Mouse (Mus musculus) heart, embryonic 16.5 days (tissue): Measurements from ENCODE around the gene Scd3. TPM values are rescaled to one million over a fixed set of nuclear protein-coding genes. Genes with fewer than 3 reads are reported as not detected.
A peak's percentile ranks its signal among the peaks of the same experiment; 100 is the strongest.
"Not testable (repeated sequence)": the region's sequence is repeated elsewhere in the genome, so short reads cannot be mapped to it uniquely, and the experiment has no call there.

Experiments used
- ATAC-seq: fragments of 200-750 bp; cut with Nextera tagmentation; replicated peaks from 2 replicates; pipeline ENCODE4 v1.8.0; 2017; ENCODE audit warnings: moderate number of reproducible peaks; ENCODE audit not compliant: insufficient read depth, low FRiP score; ENCODE audit errors: extremely low read depth
- H3K27ac ChIP-seq: fragments of 300-500 bp; sonication (generic); 2 replicates; pipeline ENCODE4 v1.5.1; 2014; ENCODE audit warnings: mild to moderate bottlenecking, low read length, control low read depth, moderate library complexity
- H3K27me3 ChIP-seq: fragments of 300-500 bp; sonication (generic); 2 replicates; pipeline ENCODE4 v1.6.1; 2014; ENCODE audit warnings: low read length, mixed read lengths; ENCODE audit not compliant: control insufficient read depth, insufficient read depth
- H3K36me3 ChIP-seq: fragments of 300-500 bp; sonication (generic); 2 replicates; pipeline ENCODE4 v1.6.1; 2014; ENCODE audit not compliant: control insufficient read depth, insufficient read depth
- H3K4me1 ChIP-seq: fragments of 300-500 bp; sonication (generic); 2 replicates; pipeline ENCODE4 v1.6.1; 2014; ENCODE audit warnings: low read length, mixed read lengths; ENCODE audit not compliant: control insufficient read depth, insufficient read depth
- H3K4me2 ChIP-seq: fragments of 300-500 bp; sonication (generic); 2 replicates; pipeline ENCODE4 v1.6.1; 2014; ENCODE audit warnings: low read depth, mild to moderate bottlenecking, control low read depth, low read length
- H3K4me3 ChIP-seq: fragments of 300-500 bp; sonication (generic); 2 replicates; pipeline ENCODE4 v1.5.1; 2014; ENCODE audit warnings: mild to moderate bottlenecking, control low read depth, low read length
- H3K9ac ChIP-seq: fragments of 300-500 bp; sonication (generic); 2 replicates; pipeline ENCODE4 v1.6.1; 2014; ENCODE audit warnings: low read length, control low read depth
- H3K9me3 ChIP-seq: fragments of 300-500 bp; sonication (generic); replicated peaks from 2 replicates; pipeline ENCODE4 v1.6.1; 2016; ENCODE audit warnings: low read length; ENCODE audit not compliant: control insufficient read depth
- WGBS: fragments of 180-500 bp; shearing (Covaris S2); extraction: QIAGEN DNeasy Blood & Tissue Kit; methylation state at CpG from one replicate; pipeline ENCODE4 v1.1.7; 2014; 5-methylcytosine and 5-hydroxymethylcytosine counted together
- polyA plus RNA-seq: library from polyadenylated mRNA; unstranded; fragments of >200 nt; fragmentation: Nextera tagmentation; extraction: Ambion mirVana; gene quantifications from 2 replicates; pipeline ENCODE4 v1.2.1, GENCODE M21; 2015

Scd3 gene
- polyA plus RNA-seq, 1 experiment from 2014 or later, result 0.16 TPM

- H3K4me2 ChIP-seq, result no peak overlapping the region
- peaks cover 3% of the 10 kb centered on the region; the same call in 1 of the 2 replicates for H3K4me1 ChIP-seq
- no peaks in the 10 kb centered on the region for H3K36me3 ChIP-seq
- H3K9me3 ChIP-seq, result no peaks in the 10 kb centered on the region
- no peak overlapping the region for H3K27ac ChIP-seq
- H3K27me3 ChIP-seq, result no peaks in the 10 kb centered on the region
- no peak overlapping the region for H3K9ac ChIP-seq
- no peak for ATAC-seq
- no peak overlapping the region for H3K4me3 ChIP-seq
- 76% methylated on average over 4 of the region's 4 CpGs for WGBS
Measured at GRCm38 (mm10) chr19:44273711-44274110, 70.6 kb downstream of the Scd3 start.

GRCm38 (mm10) chr19:44274452-44274851 lies 71.4 kb downstream of the Scd3 start:
- H3K27ac ChIP-seq, result no peak overlapping the region
- peaks cover 3% of the 10 kb centered on the region; the same call in 1 of the 2 replicates for H3K4me1 ChIP-seq
- no peak for ATAC-seq
- H3K9me3 ChIP-seq, result no peaks in the 10 kb centered on the region
- no peaks in the 10 kb centered on the region for H3K36me3 ChIP-seq
- WGBS, result 97% methylated on average over 4 of the region's 4 CpGs
- no peak overlapping the region for H3K9ac ChIP-seq
- no peak overlapping the region for H3K4me3 ChIP-seq
- no peak overlapping the region for H3K4me2 ChIP-seq
- no peaks in the 10 kb centered on the region for H3K27me3 ChIP-seq

- WGBS, result 90% methylated on average over 1 of the region's 1 CpGs
- Histone ChIP-seq H3K4me3 (no peak overlapping the region), H3K4me2 (no peak overlapping the region), H3K9me3 (no peaks in the 10 kb centered on the region), H3K9ac (no peak overlapping the region), H3K27me3 (no peaks in the 10 kb centered on the region), H3K36me3 (no peaks in the 10 kb centered on the region), H3K27ac (no peak overlapping the region), H3K4me1 (peaks cover 4% of the 10 kb centered on the region)
- no peak for ATAC-seq
Measured at GRCm38 (mm10) chr19:44275418-44275817, 72.3 kb downstream of the Scd3 start.

- Histone ChIP-seq H3K36me3 (no peaks in the 10 kb centered on the region), H3K27me3 (no peaks in the 10 kb centered on the region), H3K4me1 (peaks cover 17% of the 10 kb centered on the region), H3K9me3 (no peaks in the 10 kb centered on the region), H3K27ac (no peak overlapping the region), H3K9ac (no peak overlapping the region), H3K4me2 (no peak overlapping the region), H3K4me3 (no peak overlapping the region)
- no peak for ATAC-seq
- WGBS, result 57% methylated on average over 5 of the region's 5 CpGs
Measured at GRCm38 (mm10) chr19:44276861-44277260, 73.8 kb downstream of the Scd3 start.

- H3K36me3 ChIP-seq, result no peaks in the 10 kb centered on the region
- H3K4me1 ChIP-seq, result peaks cover 24% of the 10 kb centered on the region
- no peak overlapping the region for H3K4me3 ChIP-seq
- no peaks in the 10 kb centered on the region for H3K9me3 ChIP-seq
- H3K27ac ChIP-seq, result no peak overlapping the region
- H3K9ac ChIP-seq, result no peak overlapping the region
- H3K4me2 ChIP-seq, result no peak overlapping the region
- H3K27me3 ChIP-seq, result no peaks in the 10 kb centered on the region
- WGBS, result 77% methylated on average over 8 of the region's 8 CpGs
- no peak for ATAC-seq
Measured at GRCm38 (mm10) chr19:44277931-44278330, 74.9 kb downstream of the Scd3 start.

- no peak overlapping the region for H3K4me3 ChIP-seq
- H3K9me3 ChIP-seq, result no peaks in the 10 kb centered on the region
- H3K36me3 ChIP-seq, result no peaks in the 10 kb centered on the region
- H3K27ac ChIP-seq, result peak overlapping the region; percentile 79
- peaks cover 39% of the 10 kb centered on the region for H3K4me1 ChIP-seq
- peak overlapping the region; percentile 14 for H3K9ac ChIP-seq
- H3K4me2 ChIP-seq, result peak overlapping the region; percentile 1
- no peaks in the 10 kb centered on the region for H3K27me3 ChIP-seq
- no peak for ATAC-seq
- WGBS, result 4% methylated on average over 6 of the region's 6 CpGs
Measured at GRCm38 (mm10) chr19:44280755-44281154, 77.7 kb downstream of the Scd3 start.

- ATAC-seq, H3K36me3 ChIP-seq, H3K4me3 ChIP-seq, H3K9ac ChIP-seq, H3K27me3 ChIP-seq, H3K9me3 ChIP-seq: not testable (repeated sequence)
- WGBS, result 50% methylated on average over 1 of the region's 1 CpGs
- Histone ChIP-seq H3K27ac (peak overlapping the region; percentile 78), H3K4me1 (peaks cover 39% of the 10 kb centered on the region), H3K4me2 (peak overlapping the region; percentile 13; the same call in 1 of the 2 replicates)
Measured at GRCm38 (mm10) chr19:44281825-44282447, 78.9 kb downstream of the Scd3 start.

- Histone ChIP-seq H3K27ac (peak overlapping the region; percentile 98), H3K9me3 (no peaks in the 10 kb centered on the region), H3K4me1 (peaks cover 43% of the 10 kb centered on the region), H3K9ac (no peak overlapping the region), H3K27me3 (no peaks in the 10 kb centered on the region), H3K4me3 (no peak overlapping the region), H3K36me3 (no peaks in the 10 kb centered on the region), H3K4me2 (peak overlapping the region; percentile 13; the same call in 1 of the 2 replicates)
- WGBS, result 31% methylated on average over 9 of the region's 9 CpGs
- ATAC-seq, result no peak
Measured at GRCm38 (mm10) chr19:44282534-44283156, 79.6 kb downstream of the Scd3 start.

GRCm38 (mm10) chr19:44283157-44284024 lies 80.3 kb downstream of the Scd3 start:
- no peak for ATAC-seq

More at GRCm38 (mm10) chr19:44283157-44284024, 80.3 kb downstream of the Scd3 start:
- H3K4me3 ChIP-seq, result peak overlapping the region; percentile 58
- no peaks in the 10 kb centered on the region for H3K27me3 ChIP-seq
- H3K36me3 ChIP-seq, result no peaks in the 10 kb centered on the region
- peaks cover 49% of the 10 kb centered on the region for H3K4me1 ChIP-seq
- 39% methylated on average over 15 of the region's 15 CpGs for WGBS
- H3K4me2 ChIP-seq, result peak overlapping the region; percentile 92
- peak overlapping the region; percentile 68 for H3K9ac ChIP-seq
- H3K9me3 ChIP-seq, result no peaks in the 10 kb centered on the region
- H3K27ac ChIP-seq, result peak overlapping the region; percentile 98
